Mouse (Mus musculus) kidney, embryonic 16.5 days (tissue): ENCODE measurements around the gene Taar7d. TPM values are rescaled to one million over a fixed set of nuclear protein-coding genes. Genes with fewer than 3 reads are reported as not detected.

Source experiments
- ATAC-seq: fragments of 200-750 bp; cut with Nextera tagmentation; 2 replicates; pipeline ENCODE4 v1.8.0; 2017; ENCODE audit warnings: moderate TSS enrichment; ENCODE audit not compliant: low FRiP score, low TSS enrichment
- H3K27ac ChIP-seq: fragments of 300-500 bp; sonication (generic); 2 replicates; pipeline ENCODE4 v1.5.1; 2014; ENCODE audit warnings: low read length
- H3K27me3 ChIP-seq: fragments of 300-500 bp; sonication (generic); 2 replicates; pipeline ENCODE4 v1.6.1; 2014; ENCODE audit warnings: low read length, control low read depth, mixed read lengths; ENCODE audit not compliant: insufficient read depth
- H3K36me3 ChIP-seq: fragments of 300-500 bp; sonication (generic); 2 replicates; pipeline ENCODE4 v1.6.1; 2014; ENCODE audit warnings: low read length, control low read depth, mixed read lengths; ENCODE audit not compliant: insufficient read depth
- H3K4me1 ChIP-seq: fragments of 300-500 bp; sonication (generic); 2 replicates; pipeline ENCODE4 v1.6.1; 2014; ENCODE audit warnings: low read length, control low read depth, mixed read lengths; ENCODE audit not compliant: insufficient read depth
- H3K4me2 ChIP-seq: fragments of 300-500 bp; sonication (generic); replicated peaks from 2 replicates; pipeline ENCODE4 v1.6.1; 2014; ENCODE audit warnings: low read depth, low read length
- H3K4me3 ChIP-seq: fragments of 300-500 bp; sonication (generic); 2 replicates; pipeline ENCODE4 v1.5.1; 2014; ENCODE audit warnings: mild to moderate bottlenecking, low read length
- H3K9ac ChIP-seq: fragments of 300-500 bp; sonication (generic); replicated peaks from 2 replicates; pipeline ENCODE4 v1.6.1; 2014; ENCODE audit warnings: low read length
- H3K9me3 ChIP-seq: fragments of 300-500 bp; sonication (generic); 2 replicates; pipeline ENCODE4 v1.6.1; 2016; ENCODE audit warnings: low read length, control low read depth
- WGBS: fragments of 180-500 bp; shearing (Covaris S2); extraction: QIAGEN DNeasy Blood & Tissue Kit; methylation state at CpG from one replicate; pipeline ENCODE4 v1.1.7; 2014; 5-methylcytosine and 5-hydroxymethylcytosine counted together
- polyA plus RNA-seq: library from polyadenylated mRNA; unstranded; fragments of >200 nt; fragmentation: Nextera tagmentation; extraction: Ambion mirVana; gene quantifications from 2 replicates; pipeline ENCODE4 v1.2.1, GENCODE M21; 2015

Gene Taar7d
- not detected in 2 replicates for polyA plus RNA-seq

DNA sequence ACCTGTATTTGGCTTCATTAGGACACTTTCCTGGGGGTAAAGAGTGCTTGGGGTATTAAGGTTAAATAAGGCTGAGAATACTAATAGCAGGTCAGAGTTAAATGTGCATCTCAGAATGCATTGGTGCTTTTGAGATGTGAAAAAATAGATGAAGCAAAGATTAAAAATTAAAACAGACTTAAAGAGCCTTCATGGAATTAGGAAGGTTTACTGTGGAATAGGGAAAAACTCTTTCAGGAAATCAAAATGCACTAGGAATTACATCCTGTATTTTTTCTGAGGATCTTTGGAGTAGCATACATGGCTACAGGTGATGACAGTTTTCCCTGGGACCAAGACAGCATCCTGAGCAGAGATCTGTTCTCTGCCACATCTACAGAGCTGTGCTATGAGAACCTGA lies at the start of gene Taar7d:
Gene Taar7d, plus strand, starts transcription at position 301 of the 400 bp plus-strand sequence.
- Histone ChIP-seq H3K4me3 (no peak within 1 kb of the TSS), H3K27me3 (no peaks in the 10 kb centered on the region), H3K4me2 (no peak within 1 kb of the TSS), H3K36me3 (no peaks in the 10 kb centered on the region), H3K9ac (no peak within 1 kb of the TSS), H3K9me3 (0 out of 2 replicates have a peak, but pooled peaks cover 2% of the 10 kb centered on the region), H3K27ac (no peak within 1 kb of the TSS), H3K4me1 (no peaks in the 10 kb centered on the region)
- ATAC-seq, result no peak

DNA sequence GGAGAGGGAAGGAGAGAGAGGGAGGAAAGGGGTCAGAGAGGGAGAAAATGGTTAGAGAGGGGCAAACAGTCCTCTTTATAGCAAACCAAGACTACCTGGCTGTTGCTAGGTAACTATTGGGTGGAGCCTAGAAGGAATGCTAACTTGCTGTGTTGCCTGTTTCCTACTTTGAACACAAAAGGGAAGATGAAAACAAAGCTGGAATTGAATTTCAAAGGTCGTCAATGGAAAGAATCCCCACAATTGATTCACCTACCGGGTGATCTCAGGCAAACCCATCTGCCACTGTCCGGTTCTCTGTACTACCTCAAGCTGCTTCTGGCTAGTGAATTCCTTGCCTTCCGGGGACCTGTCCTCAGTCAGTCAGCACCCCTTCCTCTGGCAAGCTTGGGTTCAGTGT lies 49.1 kb upstream of the Taar7d start:
- 52% methylated on average over 4 of the region's 4 CpGs for WGBS
- ATAC-seq, result no peak
- no peak overlapping the region for H3K9ac ChIP-seq
- H3K27me3 ChIP-seq, result peaks cover 2% of the 10 kb centered on the region; the same call in 1 of the 2 replicates
- H3K9me3 ChIP-seq, result no peaks in the 10 kb centered on the region
- H3K4me2 ChIP-seq, result no peak overlapping the region
- no peak overlapping the region for H3K27ac ChIP-seq
- H3K36me3 ChIP-seq, result no peaks in the 10 kb centered on the region
- H3K4me1 ChIP-seq, result no peaks in the 10 kb centered on the region
- no peak overlapping the region for H3K4me3 ChIP-seq

DNA sequence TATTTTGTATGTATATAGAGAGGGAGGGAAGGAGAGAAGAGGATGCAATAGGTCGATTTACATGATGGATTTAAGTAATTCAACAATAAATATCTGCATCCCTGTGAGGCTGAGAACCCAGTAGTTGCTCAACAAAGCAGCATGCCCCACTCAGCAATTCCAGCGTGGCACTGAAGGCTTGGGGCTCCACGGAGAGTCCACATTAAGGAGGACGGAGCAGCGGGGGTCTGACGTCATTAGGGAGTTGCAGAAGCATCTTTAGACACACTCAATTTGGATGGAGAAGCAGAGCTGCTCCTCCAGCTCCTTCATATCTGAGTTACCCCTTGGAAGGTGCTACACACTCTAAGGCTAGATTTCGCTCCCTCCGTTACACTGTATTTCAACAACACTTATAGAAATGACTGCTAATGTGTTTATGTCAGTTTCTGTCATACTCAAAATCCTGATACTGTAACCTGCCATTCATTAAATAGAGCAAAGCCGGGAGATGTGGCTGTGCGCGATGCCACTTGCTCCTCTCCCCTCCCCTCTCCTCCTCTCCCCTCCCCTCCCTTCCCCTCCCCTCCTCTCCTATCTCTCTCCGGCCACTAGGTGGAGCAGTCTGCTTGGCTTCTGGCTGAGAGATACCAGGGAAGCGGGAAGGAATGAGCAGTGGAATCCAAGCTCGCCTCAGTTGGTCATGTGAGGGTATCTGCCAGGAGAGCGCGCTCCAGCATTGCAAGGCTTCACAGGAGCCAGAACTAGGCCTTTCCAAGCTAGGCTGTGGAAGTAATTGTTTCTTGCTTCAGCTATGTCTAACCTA lies 47.9 kb upstream of the Taar7d start:
- Histone ChIP-seq H3K9ac (no peak overlapping the region), H3K4me3 (no peak overlapping the region), H3K4me2 (no peak overlapping the region), H3K4me1 (0 out of 2 replicates have a peak, but pooled peaks cover 2% of the 10 kb centered on the region), H3K27me3 (peaks cover 2% of the 10 kb centered on the region; the same call in 1 of the 2 replicates), H3K9me3 (no peaks in the 10 kb centered on the region), H3K36me3 (no peaks in the 10 kb centered on the region), H3K27ac (no peak overlapping the region)
- peak; percentile 67; the same call in 1 of the 2 replicates for ATAC-seq
- WGBS, result 46% methylated on average over 16 of the region's 16 CpGs

DNA sequence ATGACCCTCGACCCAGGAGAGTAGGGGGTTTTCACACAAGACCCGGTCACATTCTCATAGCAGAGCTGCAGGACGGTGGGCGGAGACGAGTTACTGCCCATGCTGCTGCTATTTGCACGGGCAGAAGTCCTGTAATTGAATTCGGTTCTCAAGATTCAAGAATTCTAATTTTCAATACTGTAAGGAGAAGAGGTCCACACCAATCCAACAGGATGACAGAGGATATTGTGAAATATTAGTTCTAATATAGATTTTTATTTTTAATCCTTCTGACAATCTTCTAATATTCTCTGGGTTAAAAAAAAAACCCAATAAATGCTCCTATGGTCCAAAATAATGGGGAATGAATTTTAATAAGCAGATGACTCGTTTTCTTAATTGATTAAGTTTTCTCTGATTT lies 41.5 kb upstream of the Taar7d start, which contains the start of gene Taar6:
Gene Taar6, minus strand, starts transcription at position 101 of the 400 bp plus-strand sequence.
- Histone ChIP-seq H3K9me3 (no peaks in the 10 kb centered on the region), H3K27ac (no peak within 1 kb of the TSS), H3K4me3 (no peak within 1 kb of the TSS), H3K36me3 (no peaks in the 10 kb centered on the region), H3K4me1 (0 out of 2 replicates have a peak, but pooled peaks cover 3% of the 10 kb centered on the region), H3K4me2 (no peak within 1 kb of the TSS), H3K27me3 (no peaks in the 10 kb centered on the region), H3K9ac (no peak within 1 kb of the TSS)
- WGBS, result 67% methylated on average over 8 of the region's 8 CpGs
- ATAC-seq, result no peak

DNA sequence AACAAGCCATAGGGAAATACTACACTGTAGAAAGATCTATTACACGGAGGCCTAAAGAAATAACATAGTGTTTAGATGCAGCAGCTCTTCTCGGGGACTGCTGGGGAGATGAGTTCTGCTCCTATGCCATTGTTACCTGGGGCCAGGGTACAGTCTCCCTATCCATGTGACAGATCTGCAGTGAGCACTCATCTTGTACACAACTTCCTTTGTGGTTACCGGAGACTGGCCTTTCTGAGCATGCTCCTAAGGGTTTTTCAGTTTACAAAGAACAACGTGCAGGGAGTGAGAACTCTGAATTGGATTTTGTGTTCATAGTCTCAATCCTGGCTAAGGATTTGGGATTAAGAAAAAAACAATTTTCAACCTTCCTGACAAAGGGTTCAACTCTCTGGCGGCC lies 40.6 kb upstream of the Taar7d start:
- Histone ChIP-seq H3K4me3 (no peak overlapping the region), H3K27me3 (no peaks in the 10 kb centered on the region), H3K27ac (no peak overlapping the region), H3K4me2 (no peak overlapping the region), H3K4me1 (0 out of 2 replicates have a peak, but pooled peaks cover 3% of the 10 kb centered on the region), H3K9ac (no peak overlapping the region), H3K9me3 (no peaks in the 10 kb centered on the region), H3K36me3 (no peaks in the 10 kb centered on the region)
- WGBS, result 79% methylated on average over 5 of the region's 5 CpGs
- ATAC-seq, result no peak

DNA sequence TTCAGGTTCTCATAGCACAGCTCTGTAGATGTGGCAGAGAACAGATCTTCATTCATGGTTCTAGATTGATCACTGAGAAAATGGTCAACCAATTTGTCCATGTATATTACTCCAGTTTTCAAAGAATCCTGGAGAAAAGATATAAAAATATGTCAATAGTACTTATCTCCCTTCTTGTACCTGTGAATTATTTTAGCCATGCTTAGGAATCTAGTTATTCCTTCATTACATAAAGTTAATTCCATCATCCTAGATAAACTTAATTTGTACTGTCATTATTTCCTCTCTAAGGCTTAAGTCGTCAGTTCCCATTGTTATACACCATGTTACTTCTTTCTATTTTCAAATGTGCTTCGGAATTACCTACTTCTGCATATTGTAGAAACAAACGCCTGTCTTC lies 33.6 kb upstream of the Taar7d start, which contains the start of gene Taar7a:
Gene Taar7a, minus strand, starts transcription at position 101 of the 400 bp plus-strand sequence.
- Histone ChIP-seq H3K9ac (no peak within 1 kb of the TSS), H3K36me3 (no peaks in the 10 kb centered on the region), H3K9me3 (no peaks in the 10 kb centered on the region), H3K4me1 (no peaks in the 10 kb centered on the region), H3K4me2 (no peak within 1 kb of the TSS), H3K4me3 (no peak within 1 kb of the TSS), H3K27me3 (no peaks in the 10 kb centered on the region), H3K27ac (no peak within 1 kb of the TSS)
- WGBS, result 89% methylated on average over 3 of the region's 3 CpGs
- ATAC-seq, result no peak

DNA sequence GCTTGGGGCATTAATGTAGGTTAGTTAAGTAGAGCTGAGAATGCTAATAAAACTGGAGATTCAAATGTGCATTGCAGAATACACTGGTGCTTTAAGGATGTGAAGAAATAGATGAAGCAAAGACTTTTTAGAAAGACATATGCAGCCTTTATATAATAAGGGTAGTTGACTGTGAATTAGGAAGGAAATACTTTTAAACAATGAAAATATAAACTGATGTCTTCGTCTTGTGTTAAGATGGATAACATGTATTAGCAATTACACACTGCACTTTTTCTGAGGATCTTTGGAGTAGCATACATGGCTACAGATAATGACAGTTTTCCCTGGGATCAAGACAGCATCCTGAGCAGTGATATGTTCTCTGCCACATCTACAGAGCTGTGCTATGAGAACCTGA lies 27.4 kb upstream of the Taar7d start, which contains the start of gene Taar7b:
Gene Taar7b, plus strand, starts transcription at position 301 of the 400 bp plus-strand sequence.
- no peak within 1 kb of the TSS for H3K27ac ChIP-seq
- no peak within 1 kb of the TSS for H3K4me2 ChIP-seq
- 89% methylated on average over 1 of the region's 1 CpGs for WGBS
- no peak for ATAC-seq
- H3K27me3 ChIP-seq, result no peaks in the 10 kb centered on the region
- no peak within 1 kb of the TSS for H3K9ac ChIP-seq
- H3K9me3 ChIP-seq, result no peaks in the 10 kb centered on the region
- no peaks in the 10 kb centered on the region for H3K36me3 ChIP-seq
- H3K4me1 ChIP-seq, result no peaks in the 10 kb centered on the region
- no peak within 1 kb of the TSS for H3K4me3 ChIP-seq

DNA sequence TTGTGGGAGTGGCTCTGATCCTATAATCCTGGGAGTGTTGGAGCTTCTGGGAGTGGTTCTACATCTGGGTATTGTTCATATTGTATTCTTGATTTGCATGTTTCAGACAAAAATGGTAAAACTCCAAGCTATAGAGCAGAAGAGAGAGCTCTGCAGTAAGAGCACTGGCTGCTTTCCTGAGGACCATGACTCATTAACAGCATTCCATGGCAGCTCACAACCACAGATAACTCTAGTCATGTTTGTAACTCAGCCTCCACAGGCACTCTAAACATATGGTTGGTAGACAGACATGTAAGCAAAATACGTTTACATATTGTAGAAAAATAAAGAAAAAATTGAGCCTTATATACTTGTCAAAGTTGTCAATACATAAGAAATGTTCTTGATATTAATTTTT lies 20.6 kb upstream of the Taar7d start:
- Histone ChIP-seq H3K36me3 (no peaks in the 10 kb centered on the region), H3K4me2 (no peak overlapping the region), H3K9ac (no peak overlapping the region), H3K9me3 (no peaks in the 10 kb centered on the region), H3K4me1 (no peaks in the 10 kb centered on the region), H3K4me3 (no peak overlapping the region), H3K27me3 (no peaks in the 10 kb centered on the region), H3K27ac (no peak overlapping the region)
- ATAC-seq, result no peak
- WGBS, result 72% methylated on average over 1 of the region's 1 CpGs

DNA sequence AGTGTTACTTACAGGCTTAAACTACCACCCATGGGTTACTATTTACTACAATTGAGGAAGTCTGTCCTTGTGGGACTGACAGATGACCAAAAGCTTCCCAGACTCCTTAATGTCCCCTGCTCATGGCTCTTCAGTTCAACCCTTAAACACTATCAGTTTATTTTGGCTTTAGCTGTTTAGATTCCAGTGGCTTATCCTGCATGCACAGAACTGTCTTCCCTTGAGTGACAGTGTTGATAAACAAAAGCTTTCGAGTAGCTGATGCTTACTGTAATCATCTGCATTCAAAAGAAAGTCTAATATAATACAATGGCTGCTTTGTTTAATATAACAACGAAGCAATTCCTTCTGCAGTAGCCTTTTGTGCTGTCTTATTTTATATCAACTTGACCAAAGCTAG lies 20.0 kb upstream of the Taar7d start:
- no peak overlapping the region for H3K9ac ChIP-seq
- H3K4me2 ChIP-seq, result no peak overlapping the region
- H3K36me3 ChIP-seq, result no peaks in the 10 kb centered on the region
- 68% methylated on average over 2 of the region's 2 CpGs for WGBS
- H3K9me3 ChIP-seq, result no peaks in the 10 kb centered on the region
- no peaks in the 10 kb centered on the region for H3K4me1 ChIP-seq
- ATAC-seq, result no peak
- H3K27me3 ChIP-seq, result no peaks in the 10 kb centered on the region
- no peak overlapping the region for H3K27ac ChIP-seq
- no peak overlapping the region for H3K4me3 ChIP-seq

DNA sequence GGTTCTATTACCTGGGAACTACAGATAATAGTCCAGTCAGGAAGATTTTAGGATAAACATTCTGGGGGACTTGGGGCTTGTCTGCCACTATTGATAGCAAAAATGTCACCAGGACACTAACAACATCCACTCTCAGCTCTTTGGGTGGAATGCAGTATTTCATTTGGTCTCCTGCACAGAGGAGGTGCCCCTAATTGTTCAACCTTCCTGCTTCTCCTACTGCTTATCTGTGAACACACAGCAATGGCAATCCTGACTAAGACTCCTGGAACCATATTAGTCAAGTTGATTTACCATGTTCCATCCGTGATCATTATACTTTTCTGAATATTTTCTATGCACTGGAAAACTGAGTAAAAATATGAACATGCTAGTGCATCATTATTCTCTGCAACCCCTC lies 18.9 kb upstream of the Taar7d start:
- H3K9me3 ChIP-seq, result no peaks in the 10 kb centered on the region
- H3K4me2 ChIP-seq, result no peak overlapping the region
- H3K4me1 ChIP-seq, result no peaks in the 10 kb centered on the region
- no peak for ATAC-seq
- H3K27me3 ChIP-seq, result no peaks in the 10 kb centered on the region
- H3K4me3 ChIP-seq, result no peak overlapping the region
- H3K9ac ChIP-seq, result no peak overlapping the region
- H3K27ac ChIP-seq, result no peak overlapping the region
- H3K36me3 ChIP-seq, result no peaks in the 10 kb centered on the region
- 94% methylated on average over 1 of the region's 1 CpGs for WGBS
